Mouse (Mus musculus) spleen, adult 2 months (tissue): ENCODE results near the gene As3mt. TPM values are rescaled to one million over a fixed set of nuclear protein-coding genes. Genes with fewer than 3 reads are reported as not detected.

Experiments used
- DNase-seq, 2 experiments: peaks; one replicate each; pipeline versions ENCODE4 v3.0.0 to v3.0.0-alpha.2; 2012 to 2021; ENCODE audit warnings: low spot score in 2 of 2, low read depth in 1 of 2
- H3K27ac ChIP-seq: fragments of 200-500 bp; 2 replicates; pipeline ENCODE4 v1.5.1; 2012; ENCODE audit warnings: low read length, inconsistent platforms; ENCODE audit not compliant: insufficient read depth
- H3K27me3 ChIP-seq: fragments of 200-500 bp; 2 replicates; pipeline ENCODE4 v1.6.1; 2012; ENCODE audit warnings: mild to moderate bottlenecking, moderate library complexity, low read length, inconsistent platforms; ENCODE audit not compliant: control insufficient read depth, insufficient read depth
- H3K36me3 ChIP-seq: fragments of 200-500 bp; 2 replicates; pipeline ENCODE4 v1.6.1; 2012; ENCODE audit warnings: mild to moderate bottlenecking, low read length, inconsistent platforms; ENCODE audit not compliant: control insufficient read depth, insufficient read depth
- H3K4me1 ChIP-seq: fragments of 200-500 bp; 2 replicates; pipeline ENCODE4 v1.6.1; 2011; ENCODE audit warnings: inconsistent platforms; ENCODE audit not compliant: control insufficient read depth, insufficient read depth, insufficient read length
- H3K4me3 ChIP-seq: fragments of 200-500 bp; 2 replicates; pipeline ENCODE4 v1.5.1; 2011; ENCODE audit warnings: mild to moderate bottlenecking, inconsistent platforms; ENCODE audit not compliant: insufficient read depth, insufficient read length; ENCODE audit errors: extremely low read depth
- CTCF ChIP-seq: fragments of 200-500 bp; IDR thresholded peaks from 2 replicates; pipeline ENCODE4 v1.5.1; 2011; ENCODE audit warnings: mild to moderate bottlenecking, inconsistent platforms; ENCODE audit not compliant: insufficient read depth, insufficient read length, insufficient replicate concordance; ENCODE audit errors: extremely low read depth
- POLR2A ChIP-seq: fragments of 200-500 bp; IDR thresholded peaks from 2 replicates; pipeline ENCODE4 v1.6.1; 2011; ENCODE audit warnings: low read depth, low read length, inconsistent platforms
- whole genome bisulfite sequencing: fragments of 180-500 bp; shearing (Covaris S2); methylation state at CpG from one replicate; pipeline ENCODE4 v1.1.7; 2018; 5-methylcytosine and 5-hydroxymethylcytosine counted together
- polyA plus RNA-seq: library from polyadenylated mRNA; depleted of rRNA; stranded (reverse); fragments of >200 nt; gene quantifications from 2 replicates; pipeline ENCODE4 v1.2.3, GENCODE M21; 2012

The As3mt gene
- polyA plus RNA-seq, 1 experiment: 6.0 TPM

DNA sequence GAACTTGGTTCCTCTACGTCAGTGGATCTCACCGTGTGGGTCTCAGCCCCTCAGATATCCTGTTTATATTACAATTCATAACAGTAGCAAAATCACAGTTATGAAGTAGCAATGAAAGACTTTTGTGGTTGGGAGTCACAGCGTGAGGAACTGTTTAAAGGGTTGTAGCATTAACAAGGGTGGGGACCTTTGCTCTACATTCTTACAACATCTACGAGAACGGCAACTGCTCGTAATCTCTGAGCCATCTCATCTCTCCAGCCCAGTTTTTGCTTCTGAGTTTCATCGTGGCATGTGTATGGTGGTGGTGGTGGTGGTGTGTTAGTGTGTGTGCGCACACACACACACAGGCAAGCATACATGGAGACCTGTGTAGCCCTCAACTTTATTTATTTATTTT, 7.0 kb downstream of the As3mt start:
- Histone ChIP-seq H3K27me3 (no peaks in the 10 kb centered on the region), H3K4me3 (no peak overlapping the region), H3K27ac (no peak overlapping the region), H3K4me1 (no peaks in the 10 kb centered on the region), H3K36me3 (peaks cover 2% of the 10 kb centered on the region; the same call in 1 of the 2 replicates)
- DNase-seq: no peak
- WGBS: 92% methylated on average over 8 of the region's 8 CpGs
- TF ChIP-seq CTCF (no peak), POLR2A (no peak)

DNA sequence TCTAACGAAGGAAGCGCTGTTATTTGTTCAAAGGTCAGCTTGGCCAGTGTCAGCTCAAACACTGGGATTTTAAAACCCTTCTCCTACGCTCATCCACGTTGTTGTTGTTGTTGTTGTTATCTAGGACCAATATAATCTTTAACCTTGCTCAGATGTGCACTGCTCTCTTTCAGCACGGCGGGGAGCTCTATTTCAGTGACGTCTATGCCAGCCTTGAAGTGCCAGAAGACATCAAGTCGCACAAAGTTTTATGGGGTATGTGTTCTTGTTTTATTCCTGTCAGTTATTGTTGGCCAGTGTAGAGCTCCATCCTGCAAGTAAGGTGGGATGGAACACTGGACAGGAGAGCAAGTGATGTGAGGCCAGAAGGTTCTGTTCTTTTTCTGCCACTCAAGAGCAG, 7.8 kb downstream of the As3mt start:
- no peak for DNase-seq
- TF ChIP-seq POLR2A (no peak), CTCF (no peak)
- Histone ChIP-seq H3K4me1 (no peaks in the 10 kb centered on the region), H3K27me3 (no peaks in the 10 kb centered on the region), H3K27ac (no peak overlapping the region), H3K4me3 (no peak overlapping the region), H3K36me3 (peaks cover 2% of the 10 kb centered on the region; the same call in 1 of the 2 replicates)
- WGBS: 89% methylated on average over 8 of the region's 8 CpGs

DNA sequence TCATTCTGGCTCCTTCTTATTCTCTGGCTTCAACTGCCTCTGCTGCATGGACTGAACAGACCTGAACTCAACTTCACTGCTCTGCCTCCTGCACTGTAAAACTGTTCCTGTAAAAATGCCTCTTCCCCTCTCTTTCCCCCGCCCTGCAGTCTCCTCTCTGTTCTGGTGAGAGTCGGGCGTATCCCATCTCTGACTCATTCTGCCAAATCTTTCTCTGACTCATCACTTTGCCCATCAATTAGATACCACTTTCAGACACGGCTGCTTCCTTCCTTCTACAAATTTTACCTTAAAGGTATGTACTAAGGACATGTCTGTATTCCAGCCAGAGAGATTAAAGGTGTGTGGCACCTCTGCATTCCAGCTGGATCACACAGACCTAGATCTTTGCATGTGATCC, 10.9 kb downstream of the As3mt start:
- H3K27ac ChIP-seq: no peak overlapping the region
- WGBS: 62% methylated on average over 4 of the region's 4 CpGs
- TF ChIP-seq CTCF: no peak
- no peak for TF ChIP-seq POLR2A
- DNase-seq: no peak
- no peaks in the 10 kb centered on the region for H3K4me1 ChIP-seq
- no peak overlapping the region for H3K4me3 ChIP-seq
- no peaks in the 10 kb centered on the region for H3K27me3 ChIP-seq
- peaks cover 3% of the 10 kb centered on the region; the same call in 1 of the 2 replicates for H3K36me3 ChIP-seq

GRCm38 (mm10) chr19:46724411-46724810, 17.2 kb downstream of the As3mt start:
- no peaks in the 10 kb centered on the region for H3K27me3 ChIP-seq
- no peaks in the 10 kb centered on the region for H3K4me1 ChIP-seq
- no peak overlapping the region for H3K4me3 ChIP-seq
- no peak for DNase-seq
- H3K36me3 ChIP-seq: peaks cover 4% of the 10 kb centered on the region; the same call in 1 of the 2 replicates
- TF ChIP-seq POLR2A: no peak
- no peak for TF ChIP-seq CTCF
- 93% methylated on average over 11 of the region's 11 CpGs for WGBS
- no peak overlapping the region for H3K27ac ChIP-seq

GRCm38 (mm10) chr19:46726142-46726541, 18.9 kb downstream of the As3mt start:
- no peak for DNase-seq
- Histone ChIP-seq H3K4me3 (no peak overlapping the region), H3K36me3 (peaks cover 3% of the 10 kb centered on the region; the same call in 1 of the 2 replicates), H3K27ac (no peak overlapping the region), H3K27me3 (no peaks in the 10 kb centered on the region), H3K4me1 (no peaks in the 10 kb centered on the region)
- no peak for TF ChIP-seq CTCF
- no peak for TF ChIP-seq POLR2A
- 97% methylated on average over 8 of the region's 8 CpGs for WGBS

- H3K27ac ChIP-seq: no peak overlapping the region
- no peaks in the 10 kb centered on the region for H3K4me1 ChIP-seq
- no peaks in the 10 kb centered on the region for H3K27me3 ChIP-seq
- peaks cover 3% of the 10 kb centered on the region; the same call in 1 of the 2 replicates for H3K36me3 ChIP-seq
- DNase-seq: no peak
- TF ChIP-seq CTCF (no peak), POLR2A (no peak)
- WGBS: 86% methylated on average over 8 of the region's 8 CpGs
- no peak overlapping the region for H3K4me3 ChIP-seq
Measured at GRCm38 (mm10) chr19:46727140-46727736, 20.0 kb downstream of the As3mt start.

DNA sequence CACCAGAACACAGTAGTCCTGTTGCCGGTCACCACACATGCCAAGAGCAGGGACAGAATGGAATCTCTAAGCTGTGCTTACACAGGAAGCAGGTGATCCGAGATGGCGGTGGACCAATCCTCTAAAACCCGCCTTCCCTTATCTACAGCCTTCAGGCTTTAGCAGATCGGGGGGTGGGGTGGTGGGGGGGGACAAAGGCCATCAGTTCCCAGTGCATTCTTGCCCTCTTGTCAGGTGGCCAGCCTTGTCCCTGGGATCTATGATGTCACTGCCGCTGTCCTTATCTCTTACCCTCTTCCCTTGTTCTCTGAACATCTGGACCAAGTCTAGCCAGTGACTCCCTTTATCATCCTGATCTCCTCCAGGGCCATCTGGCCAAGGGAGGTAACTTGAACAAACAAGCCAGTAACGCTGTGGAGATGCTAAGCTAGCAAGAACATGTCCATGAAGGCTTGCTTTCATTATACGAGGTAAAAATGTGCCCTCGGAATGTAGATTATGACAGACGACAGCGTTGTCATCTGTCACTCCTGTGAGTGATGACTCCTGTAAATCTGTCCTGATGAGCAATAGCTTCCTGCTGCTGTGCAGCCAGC, 20.8 kb downstream of the As3mt start:
- Histone ChIP-seq H3K4me1 (no peaks in the 10 kb centered on the region), H3K27ac (no peak overlapping the region), H3K27me3 (no peaks in the 10 kb centered on the region), H3K4me3 (no peak overlapping the region), H3K36me3 (peaks cover 3% of the 10 kb centered on the region; the same call in 1 of the 2 replicates)
- no peak for DNase-seq
- 77% methylated on average over 11 of the region's 11 CpGs for WGBS
- TF ChIP-seq POLR2A (no peak), CTCF (no peak)
